Mouse (Mus musculus) heart, embryonic 16.5 days (tissue): ENCODE results near the gene Zfp622. TPM values are rescaled to one million over a fixed set of nuclear protein-coding genes. Genes with fewer than 3 reads are reported as not detected.

Source experiments
- ATAC-seq: fragments of 200-750 bp; cut with Nextera tagmentation; replicated peaks from 2 replicates; pipeline ENCODE4 v1.8.0; 2017; ENCODE audit warnings: moderate number of reproducible peaks; ENCODE audit not compliant: insufficient read depth, low FRiP score; ENCODE audit errors: extremely low read depth
- H3K27ac ChIP-seq: fragments of 300-500 bp; sonication (generic); 2 replicates; pipeline ENCODE4 v1.5.1; 2014; ENCODE audit warnings: mild to moderate bottlenecking, low read length, control low read depth, moderate library complexity
- H3K27me3 ChIP-seq: fragments of 300-500 bp; sonication (generic); 2 replicates; pipeline ENCODE4 v1.6.1; 2014; ENCODE audit warnings: low read length, mixed read lengths; ENCODE audit not compliant: control insufficient read depth, insufficient read depth
- H3K36me3 ChIP-seq: fragments of 300-500 bp; sonication (generic); 2 replicates; pipeline ENCODE4 v1.6.1; 2014; ENCODE audit not compliant: control insufficient read depth, insufficient read depth
- H3K4me1 ChIP-seq: fragments of 300-500 bp; sonication (generic); 2 replicates; pipeline ENCODE4 v1.6.1; 2014; ENCODE audit warnings: low read length, mixed read lengths; ENCODE audit not compliant: control insufficient read depth, insufficient read depth
- H3K4me2 ChIP-seq: fragments of 300-500 bp; sonication (generic); 2 replicates; pipeline ENCODE4 v1.6.1; 2014; ENCODE audit warnings: low read depth, mild to moderate bottlenecking, control low read depth, low read length
- H3K4me3 ChIP-seq: fragments of 300-500 bp; sonication (generic); 2 replicates; pipeline ENCODE4 v1.5.1; 2014; ENCODE audit warnings: mild to moderate bottlenecking, control low read depth, low read length
- H3K9ac ChIP-seq: fragments of 300-500 bp; sonication (generic); 2 replicates; pipeline ENCODE4 v1.6.1; 2014; ENCODE audit warnings: low read length, control low read depth
- H3K9me3 ChIP-seq: fragments of 300-500 bp; sonication (generic); replicated peaks from 2 replicates; pipeline ENCODE4 v1.6.1; 2016; ENCODE audit warnings: low read length; ENCODE audit not compliant: control insufficient read depth
- WGBS: fragments of 180-500 bp; shearing (Covaris S2); extraction: QIAGEN DNeasy Blood & Tissue Kit; methylation state at CpG from one replicate; pipeline ENCODE4 v1.1.7; 2014; 5-methylcytosine and 5-hydroxymethylcytosine counted together
- polyA plus RNA-seq: library from polyadenylated mRNA; unstranded; fragments of >200 nt; fragmentation: Nextera tagmentation; extraction: Ambion mirVana; gene quantifications from 2 replicates; pipeline ENCODE4 v1.2.1, GENCODE M21; 2015

The Zfp622 gene
- polyA plus RNA-seq, 1 experiment from 2014 or later, result 16.8 TPM

- Histone ChIP-seq H3K27ac (no peak overlapping the region), H3K27me3 (no peaks in the 10 kb centered on the region), H3K4me1 (peaks cover 29% of the 10 kb centered on the region), H3K4me2 (no peak overlapping the region), H3K4me3 (no peak overlapping the region), H3K36me3 (peaks cover 4% of the 10 kb centered on the region; the same call in 1 of the 2 replicates), H3K9me3 (0 out of 2 replicates have a peak, but pooled peaks cover 2% of the 10 kb centered on the region), H3K9ac (no peak overlapping the region)
- ATAC-seq, result no peak
- WGBS, result 85% methylated on average over 7 of the region's 7 CpGs
Observed at GRCm38 (mm10) chr15:25946482-25946881, 37.7 kb upstream of the Zfp622 start.

GRCm38 (mm10) chr15:25947383-25947782, 36.8 kb upstream of the Zfp622 start:
- Histone ChIP-seq H3K4me3 (no peak overlapping the region), H3K9me3 (0 out of 2 replicates have a peak, but pooled peaks cover 2% of the 10 kb centered on the region), H3K27me3 (no peaks in the 10 kb centered on the region), H3K4me2 (no peak overlapping the region), H3K27ac (no peak overlapping the region), H3K36me3 (peaks cover 4% of the 10 kb centered on the region; the same call in 1 of the 2 replicates), H3K9ac (no peak overlapping the region), H3K4me1 (peaks cover 29% of the 10 kb centered on the region)
- 72% methylated on average over 8 of the region's 8 CpGs for WGBS
- ATAC-seq, result no peak

DNA sequence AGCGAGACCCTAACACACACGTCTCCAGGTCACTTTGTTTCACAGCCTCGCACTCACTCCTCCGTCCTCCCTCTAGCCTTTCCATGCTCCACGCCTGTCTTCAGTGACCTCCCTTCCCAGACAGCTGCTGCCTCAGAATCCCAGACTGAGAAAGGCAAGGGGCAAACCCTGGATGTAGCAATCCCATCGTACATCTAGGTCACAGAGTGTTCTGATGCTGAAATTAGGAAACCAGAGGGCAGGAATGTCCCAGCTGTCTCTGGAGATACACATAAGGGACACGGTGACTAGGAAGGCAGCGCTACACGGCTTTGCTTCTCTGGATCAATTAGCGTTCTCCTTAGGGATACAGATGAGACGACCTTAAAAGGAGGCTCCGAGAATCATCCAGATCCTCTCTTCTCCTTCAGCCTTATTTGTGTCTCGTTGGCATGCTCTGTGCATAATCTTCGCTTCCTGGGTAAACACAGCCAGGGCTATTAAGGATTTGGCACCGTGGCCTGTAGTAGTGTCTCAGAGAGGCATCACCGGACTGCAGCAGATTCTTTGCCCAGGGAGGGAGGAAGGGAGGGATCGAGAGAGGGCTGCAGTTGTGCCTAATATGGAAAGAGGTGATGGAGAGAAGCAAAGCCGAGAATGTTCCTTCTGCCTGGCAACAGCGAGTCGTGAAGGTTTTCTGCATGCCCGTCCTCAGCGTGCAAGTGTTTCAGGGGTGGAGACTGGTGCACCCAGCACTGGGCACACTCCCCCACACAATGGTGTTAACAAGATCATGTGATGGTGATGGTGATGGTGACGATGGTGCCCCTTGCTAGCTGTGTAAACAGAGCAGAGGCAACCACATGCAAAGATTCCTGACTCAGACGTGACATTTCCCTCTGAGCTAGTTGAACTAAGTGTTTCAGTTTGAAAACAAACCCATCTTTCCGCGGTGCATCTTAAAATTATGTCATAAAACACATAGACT, 35.6 kb upstream of the Zfp622 start:
- Histone ChIP-seq H3K9me3 (0 out of 2 replicates have a peak, but pooled peaks cover 2% of the 10 kb centered on the region), H3K27ac (peak overlapping the region; percentile 37)

GRCm38 (mm10) chr15:25949696-25950095, 34.5 kb upstream of the Zfp622 start:
- ATAC-seq, result no peak
- WGBS, result 72% methylated on average over 9 of the region's 9 CpGs

More for the DNA sequence above, 35.6 kb upstream of the Zfp622 start:
- no peak overlapping the region for H3K4me2 ChIP-seq
- H3K9ac ChIP-seq, result no peak overlapping the region
- no peak overlapping the region for H3K4me3 ChIP-seq
- peaks cover 29% of the 10 kb centered on the region for H3K4me1 ChIP-seq
- no peak for ATAC-seq
- H3K36me3 ChIP-seq, result peaks cover 4% of the 10 kb centered on the region; the same call in 1 of the 2 replicates
- no peaks in the 10 kb centered on the region for H3K27me3 ChIP-seq
- 68% methylated on average over 26 of the region's 26 CpGs for WGBS

DNA sequence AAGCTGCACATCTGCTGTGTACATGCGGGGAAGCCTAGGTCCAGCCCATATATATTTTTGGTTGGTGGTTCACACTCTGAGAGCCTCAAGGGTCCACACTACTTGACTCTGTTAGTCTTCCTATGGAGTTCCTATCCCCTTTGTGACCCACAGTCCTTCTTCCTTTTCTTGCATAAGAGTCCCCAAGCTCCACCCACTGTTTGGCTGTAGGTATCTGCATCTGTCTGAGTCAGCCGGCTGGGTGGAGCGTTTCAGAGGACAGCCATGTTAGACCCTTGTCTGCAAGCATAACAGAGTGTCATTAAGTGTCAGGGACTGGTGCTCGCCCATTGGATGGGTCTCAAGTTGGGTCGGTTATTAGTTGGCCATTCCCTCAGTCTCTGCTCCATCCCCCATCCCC, 33.6 kb upstream of the Zfp622 start:
- no peak for ATAC-seq
- Histone ChIP-seq H3K9me3 (0 out of 2 replicates have a peak, but pooled peaks cover 2% of the 10 kb centered on the region), H3K36me3 (peaks cover 4% of the 10 kb centered on the region; the same call in 1 of the 2 replicates), H3K9ac (no peak overlapping the region), H3K4me1 (peaks cover 28% of the 10 kb centered on the region), H3K4me3 (no peak overlapping the region), H3K27ac (no peak overlapping the region), H3K4me2 (no peak overlapping the region), H3K27me3 (no peaks in the 10 kb centered on the region)
- WGBS, result 67% methylated on average over 5 of the region's 5 CpGs

More at GRCm38 (mm10) chr15:25949696-25950095, 34.5 kb upstream of the Zfp622 start:
- no peak overlapping the region for H3K27ac ChIP-seq
- H3K9ac ChIP-seq, result no peak overlapping the region
- peaks cover 30% of the 10 kb centered on the region for H3K4me1 ChIP-seq
- 0 out of 2 replicates have a peak, but pooled peaks cover 2% of the 10 kb centered on the region for H3K9me3 ChIP-seq
- no peak overlapping the region for H3K4me2 ChIP-seq
- H3K27me3 ChIP-seq, result no peaks in the 10 kb centered on the region
- H3K36me3 ChIP-seq, result peaks cover 4% of the 10 kb centered on the region; the same call in 1 of the 2 replicates
- no peak overlapping the region for H3K4me3 ChIP-seq

DNA sequence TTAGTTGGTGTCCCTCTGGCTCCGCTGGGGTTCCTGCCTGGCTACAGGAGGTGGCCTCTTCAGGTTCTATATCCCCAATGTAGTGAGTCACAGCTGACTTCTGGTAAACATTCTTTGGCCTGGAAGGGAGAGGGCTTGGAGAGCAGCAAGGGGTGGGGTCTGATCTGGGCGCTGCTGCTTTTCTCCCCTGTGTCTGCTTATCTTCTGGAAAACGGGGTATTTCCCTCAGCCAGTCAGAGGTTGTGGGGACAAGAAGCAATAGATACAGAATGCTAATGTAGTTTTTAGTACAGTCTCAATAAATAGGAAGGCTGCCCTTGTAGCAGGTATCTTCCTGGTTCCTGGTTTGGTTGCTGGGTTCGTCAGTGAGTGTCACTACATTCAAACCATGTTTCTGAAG, 33.1 kb upstream of the Zfp622 start:
- Histone ChIP-seq H3K27ac (no peak overlapping the region), H3K4me3 (no peak overlapping the region), H3K9me3 (0 out of 2 replicates have a peak, but pooled peaks cover 2% of the 10 kb centered on the region), H3K36me3 (peaks cover 4% of the 10 kb centered on the region; the same call in 1 of the 2 replicates), H3K27me3 (no peaks in the 10 kb centered on the region), H3K4me1 (peaks cover 32% of the 10 kb centered on the region), H3K4me2 (no peak overlapping the region), H3K9ac (no peak overlapping the region)
- no peak for ATAC-seq
- 60% methylated on average over 4 of the region's 4 CpGs for WGBS

DNA sequence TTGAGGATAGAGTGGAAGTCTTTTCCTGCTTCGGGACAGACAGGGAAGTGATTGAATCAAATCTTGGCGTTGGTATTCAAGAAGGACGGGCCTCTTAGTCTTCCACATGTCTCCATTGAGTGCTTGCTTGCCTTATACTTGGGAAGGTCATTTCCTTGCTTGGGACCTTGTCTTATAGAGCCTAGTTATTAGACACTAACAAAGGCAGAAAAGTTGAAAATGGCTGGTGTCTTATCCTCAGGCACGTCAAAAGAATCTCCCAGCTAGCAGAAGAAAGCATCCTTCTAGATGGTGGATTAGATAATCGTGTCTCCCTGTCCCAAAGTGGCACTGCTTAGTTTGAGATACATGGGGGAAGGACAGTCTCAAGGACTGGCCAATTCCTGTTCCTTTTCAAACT, 28.2 kb upstream of the Zfp622 start:
- H3K36me3 ChIP-seq, result no peaks in the 10 kb centered on the region
- peak overlapping the region; percentile 71 for H3K27ac ChIP-seq
- H3K4me2 ChIP-seq, result no peak overlapping the region
- peaks cover 27% of the 10 kb centered on the region for H3K4me1 ChIP-seq
- WGBS, result 52% methylated on average over 5 of the region's 5 CpGs
- ATAC-seq, result no peak
- H3K9me3 ChIP-seq, result no peaks in the 10 kb centered on the region
- no peaks in the 10 kb centered on the region for H3K27me3 ChIP-seq
- no peak overlapping the region for H3K4me3 ChIP-seq
- no peak overlapping the region for H3K9ac ChIP-seq

DNA sequence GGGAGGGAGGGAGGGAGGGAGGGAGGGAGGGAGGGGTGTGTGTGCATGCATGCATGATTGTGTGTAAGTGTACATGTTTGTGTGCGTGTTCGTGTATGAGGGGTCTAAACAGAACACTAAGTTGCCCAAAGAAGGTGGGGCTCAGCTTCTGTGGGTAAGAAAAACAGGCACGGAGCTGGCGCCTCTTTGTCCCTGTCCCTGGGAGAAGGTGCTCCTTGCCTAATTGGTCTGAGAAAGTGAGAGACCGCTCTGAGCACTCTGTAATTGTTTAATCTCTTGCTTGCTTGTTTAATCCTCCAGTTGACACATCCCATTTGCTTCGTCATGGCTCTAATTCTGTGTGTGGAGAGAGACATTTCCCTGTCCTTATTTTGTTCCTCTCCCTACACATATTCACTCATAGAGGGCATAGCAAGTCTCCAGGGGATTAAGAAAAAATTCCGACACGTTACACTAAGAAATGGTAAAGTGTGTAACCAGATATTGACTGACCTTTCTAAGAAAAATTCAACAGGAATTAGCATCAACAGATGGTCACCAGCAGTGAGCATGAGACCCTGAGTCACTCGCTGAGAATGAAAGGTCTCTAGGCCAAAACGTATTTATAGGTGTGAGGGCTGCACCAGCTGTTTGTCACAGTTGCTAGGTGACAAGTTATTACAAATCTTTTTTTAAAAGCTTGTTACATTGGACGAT, 27.6 kb upstream of the Zfp622 start:
- ATAC-seq, result no peak
- no peaks in the 10 kb centered on the region for H3K9me3 ChIP-seq
- peak overlapping the region; percentile 71 for H3K27ac ChIP-seq
- no peaks in the 10 kb centered on the region for H3K27me3 ChIP-seq
- WGBS, result 42% methylated on average over 11 of the region's 11 CpGs
- peaks cover 25% of the 10 kb centered on the region for H3K4me1 ChIP-seq
- 0 out of 2 replicates have a peak overlapping the region, but pooled peaks have one; percentile 11 for H3K4me2 ChIP-seq
- H3K36me3 ChIP-seq, result no peaks in the 10 kb centered on the region
- H3K4me3 ChIP-seq, result no peak overlapping the region
- H3K9ac ChIP-seq, result no peak overlapping the region
